Mouse (Mus musculus): ENCODE measurements at regions not wholly inside any gene's neighbourhood (a gene's known extent, or its start where the extent isn't known, plus 50 kb on each side); places are given as distances from the start of the nearest gene placed in this dataset.

DNA sequence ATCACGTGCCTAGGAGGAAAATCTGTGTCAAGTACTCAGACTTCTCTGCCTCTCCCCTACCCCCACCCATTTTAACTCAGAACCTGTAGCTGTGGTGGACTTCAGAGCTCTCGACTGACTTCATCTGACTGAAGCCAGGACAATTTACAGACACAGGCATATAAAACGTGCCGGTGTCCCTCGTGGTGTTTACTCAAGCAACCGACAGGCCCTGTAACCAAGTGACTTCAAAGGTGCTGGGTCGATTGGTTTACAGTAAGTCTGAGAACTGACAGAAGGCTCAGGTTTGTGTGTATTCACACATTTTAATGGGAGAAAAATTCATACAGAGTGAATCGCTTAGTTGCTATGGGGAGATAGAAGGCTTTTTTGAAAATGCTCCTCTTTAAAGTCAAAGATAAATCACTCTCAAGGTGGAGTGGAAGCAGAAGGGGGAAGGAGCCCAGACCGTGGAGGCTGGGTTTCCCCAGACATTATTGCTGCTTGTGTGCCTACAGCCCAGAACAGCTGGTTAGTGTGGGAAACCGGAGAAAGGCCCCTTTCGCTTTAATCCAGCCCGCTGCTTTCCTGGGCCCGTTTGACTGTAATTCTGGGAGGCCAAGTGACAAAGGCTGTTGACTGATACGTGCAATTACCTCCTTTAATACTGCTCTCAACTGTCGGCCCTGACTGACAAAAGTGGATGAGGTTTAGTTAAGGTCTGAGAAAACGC is 218.6 kb downstream of the Sox2 start:
- peak; percentile 35 for DNase-seq (ENCODE audit: low read depth, low spot score)

- DNase-seq (ENCODE audit: low read depth, low spot score) = no peak
Observed at GRCm38 (mm10) chr3:34869911-34870310, 219.7 kb downstream of the Sox2 start.

DNA sequence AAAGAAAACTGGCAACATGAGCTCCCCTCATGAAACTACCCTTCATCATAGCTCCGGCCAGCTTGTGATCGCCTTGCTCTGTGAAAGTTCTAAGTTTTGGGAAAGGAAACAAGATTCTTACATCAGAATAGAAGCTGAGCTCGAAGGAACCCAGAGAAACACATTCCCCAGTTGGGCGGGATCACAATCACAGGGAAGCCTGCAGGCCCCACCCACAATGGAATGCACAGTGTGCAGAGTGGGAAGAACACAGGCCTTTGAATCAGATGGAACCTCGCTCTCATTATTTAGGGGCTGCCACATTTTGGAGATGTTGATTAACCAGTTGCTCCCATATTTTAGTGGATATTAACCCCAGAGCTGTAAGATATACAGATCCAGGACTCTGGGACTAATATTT is 234.9 kb downstream of the Sox2 start:
- no peak for DNase-seq (ENCODE audit: low read depth, low spot score)

GRCm38 (mm10) chr3:34893381-34893780 is 243.2 kb downstream of the Sox2 start:
- no peak for DNase-seq (ENCODE audit: low read depth, low spot score)

DNA sequence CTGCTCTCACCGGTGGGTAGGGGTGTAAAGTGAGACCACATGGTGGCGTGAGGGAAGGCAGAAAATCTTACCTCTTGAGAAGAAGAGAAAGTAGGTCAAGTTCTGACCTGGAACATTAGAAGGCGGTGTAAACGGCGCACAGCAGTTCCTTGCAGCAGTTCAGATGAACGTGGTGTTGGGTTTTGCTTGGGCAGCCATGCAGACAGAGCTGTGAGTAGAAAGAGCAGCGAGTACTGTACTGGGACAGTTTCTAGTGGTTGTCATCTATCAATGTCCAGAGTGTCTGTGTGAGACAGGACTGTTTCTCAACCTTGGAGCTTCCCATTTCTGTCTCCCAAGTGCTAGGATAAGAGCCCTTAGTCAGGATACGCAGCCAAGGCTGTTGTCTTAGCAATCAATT is 252.9 kb downstream of the Sox2 start:
- DNase-seq (ENCODE audit: low read depth, low spot score) = no peak

- no peak for DNase-seq (ENCODE audit: low read depth, low spot score)
Observed at GRCm38 (mm10) chr3:34908489-34908888, 258.3 kb downstream of the Sox2 start.

GRCm38 (mm10) chr3:34909350-34909749 is 259.1 kb downstream of the Sox2 start:
- no peak for DNase-seq (ENCODE audit: low read depth, low spot score)

DNA sequence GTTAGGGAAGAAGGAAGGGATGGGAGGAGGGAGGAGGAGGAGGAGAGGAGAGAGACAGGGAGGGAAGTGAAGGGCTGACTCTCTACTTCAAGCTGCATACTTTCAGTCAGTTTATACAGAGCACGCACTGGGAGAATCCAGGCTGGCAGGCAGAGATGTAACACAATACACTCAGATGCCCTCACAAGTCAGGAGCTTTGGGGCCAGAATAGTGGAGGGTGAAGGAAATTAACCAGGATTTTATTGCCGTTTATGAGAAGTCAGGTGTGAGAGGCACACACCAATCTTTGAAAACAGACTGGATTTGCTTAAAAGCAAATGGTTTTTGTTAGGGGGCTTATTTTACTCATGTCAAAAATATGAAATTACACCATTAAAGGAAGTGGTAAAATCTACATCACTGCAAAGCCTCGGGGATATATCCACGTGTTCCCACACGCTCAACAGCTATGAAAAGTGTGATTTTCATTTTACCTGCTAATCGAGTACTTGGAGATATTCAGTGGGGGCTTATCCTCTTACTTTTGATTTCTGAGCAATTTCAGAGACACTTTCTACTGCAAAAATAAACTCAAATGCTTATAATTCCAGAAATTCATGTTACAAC is 268.2 kb downstream of the Sox2 start:
- DNase-seq (ENCODE audit: low read depth, low spot score) = peak; percentile 17

DNA sequence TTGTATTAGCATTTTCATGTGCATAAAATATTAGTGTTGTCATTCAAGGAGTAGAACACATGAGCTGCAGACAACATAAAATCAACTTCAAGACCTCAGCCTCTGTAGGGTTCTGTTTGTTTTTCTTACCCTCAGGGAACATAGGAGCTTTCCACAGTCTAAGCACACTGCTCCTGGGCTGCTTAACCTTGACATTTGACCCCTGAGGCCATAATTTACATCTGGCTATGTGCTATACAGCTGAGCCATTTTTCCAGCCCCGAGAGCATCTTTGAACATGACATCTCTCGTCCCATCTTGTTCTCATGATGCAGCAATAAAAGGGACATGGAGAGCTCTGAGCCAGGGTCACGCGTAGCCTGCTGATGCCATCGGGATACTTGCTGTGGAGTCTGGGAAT is 270.3 kb downstream of the Sox2 start:
- no peak for DNase-seq (ENCODE audit: low read depth, low spot score)

- no peak for DNase-seq (ENCODE audit: low read depth, low spot score)
Observed at GRCm38 (mm10) chr3:34949867-34950266, 299.7 kb downstream of the Sox2 start.

- DNase-seq (ENCODE audit: low read depth, low spot score) = no peak
Observed at GRCm38 (mm10) chr3:34956183-34956582, 306.0 kb downstream of the Sox2 start.

- DNase-seq (ENCODE audit: low read depth, low spot score) = no peak
Observed at GRCm38 (mm10) chr3:34959044-34959521, 308.9 kb downstream of the Sox2 start.

GRCm38 (mm10) chr3:34966442-34966841 is 316.2 kb downstream of the Sox2 start:
- DNase-seq (ENCODE audit: low read depth, low spot score) = no peak

DNA sequence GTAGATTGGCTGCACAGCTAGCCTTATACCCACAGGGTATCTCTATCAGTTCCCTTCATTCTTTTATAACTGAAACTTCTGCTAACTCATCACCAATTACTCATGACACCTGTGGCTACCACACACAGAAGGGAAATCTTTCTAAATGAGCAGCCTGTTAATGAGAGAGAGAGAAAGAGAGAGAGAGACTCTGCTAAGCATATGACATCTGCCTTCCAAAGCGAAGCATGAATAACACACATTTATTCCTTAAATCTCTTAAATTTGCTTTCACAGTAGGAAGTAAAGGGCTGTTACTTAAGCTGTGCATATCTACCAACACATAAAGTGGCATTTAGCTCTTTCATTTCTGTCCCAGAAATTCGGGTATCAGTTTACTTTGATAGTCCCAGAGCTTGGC is 317.7 kb downstream of the Sox2 start:
- DNase-seq (ENCODE audit: low read depth, low spot score) = no peak

- no peak for DNase-seq (ENCODE audit: low read depth, low spot score)
Observed at GRCm38 (mm10) chr3:34971536-34971935, 321.3 kb downstream of the Sox2 start.

GRCm38 (mm10) chr3:34974371-34974770 is 324.2 kb downstream of the Sox2 start:
- DNase-seq (ENCODE audit: low read depth, low spot score) = no peak

Measured in forelimb bud, embryonic 11.5 days (tissue).